In the genomic region with DNA sequence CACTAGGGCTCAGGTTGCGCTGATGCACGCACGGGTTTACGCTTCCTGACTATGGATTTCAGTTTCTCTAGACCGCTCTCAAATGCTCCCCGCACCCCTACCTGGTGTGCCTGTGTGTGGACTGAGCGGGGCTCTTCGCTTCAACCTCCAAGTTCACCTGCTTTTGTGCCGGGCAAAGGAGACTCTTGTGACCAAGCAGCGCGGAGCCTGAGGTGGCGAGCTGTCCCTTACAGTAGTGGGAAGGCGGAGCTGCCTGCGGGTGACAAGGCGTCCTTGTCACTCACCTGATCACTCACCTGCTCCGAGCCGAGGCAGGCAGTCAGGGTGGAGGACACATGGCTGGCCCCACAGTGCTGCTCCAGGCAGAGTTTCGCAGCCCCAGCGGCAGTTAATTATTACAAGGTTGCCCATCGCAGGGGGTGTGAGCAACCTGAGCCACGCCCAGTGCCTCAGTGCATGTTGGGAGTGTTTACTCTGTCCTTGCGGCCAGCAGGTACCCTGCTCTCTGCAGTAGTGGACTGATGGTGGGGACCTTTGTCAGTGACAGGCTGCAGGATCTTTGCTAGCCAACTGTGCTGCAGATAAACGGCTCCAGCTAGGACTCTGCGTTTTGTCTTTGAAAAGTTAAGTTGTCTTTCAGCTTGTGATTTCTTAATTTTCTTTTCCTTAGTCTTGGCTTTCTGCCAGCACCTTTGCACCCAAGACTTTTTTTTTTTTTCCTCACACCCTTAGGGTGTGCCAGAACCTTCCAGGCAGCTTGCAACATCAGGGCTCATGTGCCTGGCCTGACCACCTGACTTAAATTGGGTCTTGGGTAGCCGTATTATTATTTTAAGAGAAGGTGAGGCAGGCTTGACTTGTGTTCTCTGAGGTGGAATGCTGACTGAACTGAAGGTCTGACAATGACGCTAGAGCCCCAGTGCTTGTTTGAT, we compare ENCODE assay signal across 8 mouse cellular contexts. TPM values are rescaled to one million over a fixed set of nuclear protein-coding genes. Genes with fewer than 3 reads are reported as not detected.
DNase-seq lines count a peak whose midpoint lies in the region; ATAC-seq and TF ChIP-seq lines count a peak whose summit lies in the region.

Gene Rassf6 (minus strand): TSS at position 372 of the 932 bp plus-strand sequence.

- no peak within 1 kb of the TSS for H3K9ac ChIP-seq in liver, embryonic 14.5 days (replicated peaks)
- H3K9ac ChIP-seq in neural tube, embryonic 15.5 days (replicated peaks), result peak within 1 kb of the TSS; percentile 51

- no peaks in the 10 kb centered on the region for H3K27me3 ChIP-seq in testis, adult 2 months (ENCODE audit: control insufficient read depth, insufficient read depth, low read length)
- peaks cover 16% of the 10 kb centered on the region for H3K27me3 ChIP-seq in embryonic facial prominence, embryonic 10.5 days (replicated peaks; ENCODE audit: low read depth, poor library complexity, severe bottlenecking)
- no peaks in the 10 kb centered on the region; the same call in 1 of the 2 replicates for H3K27me3 ChIP-seq in liver, embryonic 14.5 days (ENCODE audit: control insufficient read depth, insufficient read depth, low read length)
- H3K27me3 ChIP-seq in neural tube, embryonic 15.5 days (replicated peaks), result no peaks in the 10 kb centered on the region

- H3K4me2 ChIP-seq in liver, embryonic 14.5 days (ENCODE audit: low read depth), result peak within 1 kb of the TSS; percentile 59
- peak within 1 kb of the TSS; percentile 89 for H3K4me2 ChIP-seq in neural tube, embryonic 15.5 days

- no peak for TF ChIP-seq CTCF in testis, adult 2 months (IDR thresholded peaks at IDR 0.05; ENCODE audit: control insufficient read depth, insufficient read depth, insufficient replicate concordance, low read depth, low read length)
- TF ChIP-seq CTCF in liver, embryonic 14.5 days (IDR thresholded peaks at IDR 0.05; ENCODE audit: low read depth), result no peak

- peak; percentile 41 for ATAC-seq in inflammation-experienced regulatory T-cells, adult 6 months
- peak; percentile 87 for ATAC-seq in liver, embryonic 14.5 days (ENCODE audit: insufficient read depth)
- peak; percentile 88 for ATAC-seq in neural tube, embryonic 15.5 days (ENCODE audit: low FRiP score)

- H3K36me3 ChIP-seq in testis, adult 2 months (ENCODE audit: control insufficient read depth, insufficient read depth, low read length), result no peaks in the 10 kb centered on the region
- H3K36me3 ChIP-seq in embryonic facial prominence, embryonic 10.5 days (replicated peaks), result no peaks in the 10 kb centered on the region
- H3K36me3 ChIP-seq in liver, embryonic 14.5 days (replicated peaks; ENCODE audit: control insufficient read depth, insufficient read depth, low read depth), result no peaks in the 10 kb centered on the region
- H3K36me3 ChIP-seq in neural tube, embryonic 15.5 days, result no peaks in the 10 kb centered on the region

- H3K4me1 ChIP-seq in testis, adult 2 months (ENCODE audit: control insufficient read depth, insufficient read depth, low read length), result peaks cover 8% of the 10 kb centered on the region
- H3K4me1 ChIP-seq in embryonic facial prominence, embryonic 10.5 days, result peaks cover 8% of the 10 kb centered on the region
- H3K4me1 ChIP-seq in liver, embryonic 14.5 days (replicated peaks; ENCODE audit: control insufficient read depth in 2 of 2, insufficient read depth in 2 of 2, low read length in 1 of 2), result no peaks in the 10 kb centered on the region
- H3K4me1 ChIP-seq in neural tube, embryonic 15.5 days, result peaks cover 8% of the 10 kb centered on the region; the same call in 1 of the 2 replicates

- no peak for DNase-seq in testis, postnatal 10 days (ENCODE audit: low spot score)
- peak; percentile 44 for DNase-seq in embryonic facial prominence, embryonic 10.5 days (ENCODE audit: low spot score)
- peak; percentile 23 to 36 (median 34) for DNase-seq in liver, embryonic 14.5 days (ENCODE audit: low read depth in 3 of 3, low spot score in 3 of 3)
- no peak for DNase-seq in left cerebral cortex, postnatal 14 days (ENCODE audit: low spot score in 2 of 2)
- no peak for DNase-seq in natural killer cell, adult 2 months (ENCODE audit: low spot score in 2 of 2)

- no peak for TF ChIP-seq POLR2A in testis, adult 2 months (IDR thresholded peaks at IDR 0.05; ENCODE audit: control insufficient read depth, low read depth, low read length)

- H3K4me3 ChIP-seq in testis, adult 2 months (ENCODE audit: control insufficient read depth, low read depth, low read length), result peak within 1 kb of the TSS; percentile 60
- peak within 1 kb of the TSS; percentile 65 for H3K4me3 ChIP-seq in embryonic facial prominence, embryonic 10.5 days
- peak within 1 kb of the TSS; percentile 39 to 50 for H3K4me3 ChIP-seq in liver, embryonic 14.5 days (ENCODE audit: insufficient read depth in 1 of 2, low read depth in 2 of 2, low read length in 2 of 2)
- peak within 1 kb of the TSS; percentile 51 for H3K4me3 ChIP-seq in neural tube, embryonic 15.5 days (replicated peaks)

- no peak within 1 kb of the TSS for H3K27ac ChIP-seq in testis, adult 2 months (ENCODE audit: control insufficient read depth, insufficient read depth, low read depth, low read length)
- H3K27ac ChIP-seq in embryonic facial prominence, embryonic 10.5 days (replicated peaks), result no peak within 1 kb of the TSS; the same call in 1 of the 2 replicates
- no peak within 1 kb of the TSS for H3K27ac ChIP-seq in liver, embryonic 14.5 days
- H3K27ac ChIP-seq in neural tube, embryonic 15.5 days (replicated peaks), result no peak within 1 kb of the TSS

- WGBS in embryonic facial prominence, embryonic 10.5 days, result 10% methylated on average over 26 of the region's 26 CpGs
- WGBS in liver, embryonic 14.5 days (ENCODE audit: insufficient replicate concordance), result 10% methylated on average over 26 of the region's 26 CpGs
- 9% methylated on average over 26 of the region's 26 CpGs for WGBS in neural tube, embryonic 15.5 days

- TF ChIP-seq EP300 in liver, embryonic 14.5 days (IDR thresholded peaks at IDR 0.05; ENCODE audit: low read depth), result no peak

- intact Hi-C loops in left cerebral cortex, postnatal 14 days (cut with DNase I), result no loop called here

- H3K9me3 ChIP-seq in embryonic facial prominence, embryonic 10.5 days, result no peaks in the 10 kb centered on the region
- H3K9me3 ChIP-seq in liver, embryonic 14.5 days (ENCODE audit: control insufficient read depth, low read length), result no peaks in the 10 kb centered on the region
- no peaks in the 10 kb centered on the region for H3K9me3 ChIP-seq in neural tube, embryonic 15.5 days (replicated peaks)

RNA-seq across cellular contexts. Expression of gene Rassf6, which starts in this region (rescaled TPM):
- polyA plus RNA-seq in testis, adult 2 months (2012; rRNA removed), result 0.24 and 0.42 TPM in 2 replicates
- 0.30 and 0.40 TPM in 2 replicates for polyA plus RNA-seq in embryonic facial prominence, embryonic 10.5 days (2016; fragmentation: Nextera tagmentation; extraction: Ambion mirVana)
- 1 to 10 TPM; 1.7 to 3.9 (median 2.1) TPM for polyA plus RNA-seq in inflammation-experienced regulatory T-cells, adult 6 months (2017; shearing (Covaris generic))
- 1.4 and 2.4 TPM in 2 replicates for polyA plus RNA-seq in liver, embryonic 14.5 days (2012; rRNA removed)
- polyA plus RNA-seq in liver, embryonic 14.5 days (2014; fragmentation: Nextera tagmentation; extraction: Ambion mirVana), result 3.6 and 3.7 TPM in 2 replicates
- 3.1 and 5.6 TPM in 2 replicates for polyA plus RNA-seq in neural tube, embryonic 15.5 days (2015; fragmentation: Nextera tagmentation; extraction: Ambion mirVana)
- total RNA-seq in left cerebral cortex, postnatal 14 days (2021), result 1 to 10 TPM; 1.0 to 1.7 TPM

Comparison
In these comparisons a context has a peak if more than half of its experiments do, and no peak if none do; other contexts are left out.
1. Peak in DNase-seq and H3K4me3 ChIP-seq in embryonic facial prominence, embryonic 10.5 days; RNA of the gene not detected or under 1 TPM.
2. DNase-seq: peak in liver, embryonic 14.5 days (3 of 3); none in testis, postnatal 10 days (single experiment), left cerebral cortex, postnatal 14 days (0 of 2) and natural killer cell, adult 2 months (0 of 2).
3. Peak in every context shown above with its lines, with median percentiles within 50 percentile points of each other: H3K4me3 ChIP-seq and ATAC-seq.